Mouse (Mus musculus): ENCODE results near the gene Lgals9. TPM values are rescaled to one million over a fixed set of nuclear protein-coding genes. Genes with fewer than 3 reads are reported as not detected.

Gene Lgals9
- polyA plus RNA-seq, 1 experiment: 10.7 TPM

DNA sequence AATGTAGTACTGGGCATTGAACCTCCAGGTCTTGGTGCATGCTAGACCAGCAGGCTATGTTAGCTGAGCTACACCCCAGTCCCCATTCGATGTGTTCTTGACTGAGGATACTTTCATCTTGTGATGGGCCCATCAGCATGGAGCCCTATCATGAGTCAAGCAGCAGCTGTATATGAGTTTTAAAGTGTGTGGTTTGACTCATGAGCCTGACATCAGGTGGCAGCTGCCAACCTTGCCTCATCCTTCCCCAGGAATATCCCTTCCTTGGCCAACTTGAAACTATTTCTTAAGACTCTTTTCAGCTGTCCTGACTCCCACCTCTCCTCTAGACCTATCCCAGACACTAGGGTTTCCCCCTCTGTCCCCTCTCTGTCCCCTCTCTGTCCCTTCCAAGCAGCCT lies 41.7 kb downstream of the Lgals9 start:
- Histone ChIP-seq H3K27me3 (ENCODE audit: control insufficient read depth, insufficient read depth, low read length, poor library complexity, severe bottlenecking) (no peaks in the 10 kb centered on the region), H3K9ac (ENCODE audit: low read depth, poor library complexity, severe bottlenecking) (no peak overlapping the region), H3K27ac (ENCODE audit: insufficient read depth, low read length) (no peak overlapping the region), H3K4me1 (ENCODE audit: control insufficient read depth, insufficient read depth, low read length) (no peaks in the 10 kb centered on the region), H3K36me3 (ENCODE audit: control insufficient read depth, insufficient read depth, low read length, poor library complexity, severe bottlenecking) (no peaks in the 10 kb centered on the region), H3K4me3 (ENCODE audit: low read depth, low read length) (no peak overlapping the region), H3K9me3 (replicated peaks; ENCODE audit: control insufficient read depth, insufficient read depth, low read length, poor library complexity, severe bottlenecking) (no peaks in the 10 kb centered on the region)
- TF ChIP-seq EP300 (IDR thresholded peaks at IDR 0.05; ENCODE audit: insufficient read depth, low read depth, low read length) (no peak), POLR2A (IDR thresholded peaks at IDR 0.05; ENCODE audit: insufficient read depth, low read length) (no peak), CTCF (IDR thresholded peaks at IDR 0.05; ENCODE audit: low read depth, low read length) (no peak)

DNA sequence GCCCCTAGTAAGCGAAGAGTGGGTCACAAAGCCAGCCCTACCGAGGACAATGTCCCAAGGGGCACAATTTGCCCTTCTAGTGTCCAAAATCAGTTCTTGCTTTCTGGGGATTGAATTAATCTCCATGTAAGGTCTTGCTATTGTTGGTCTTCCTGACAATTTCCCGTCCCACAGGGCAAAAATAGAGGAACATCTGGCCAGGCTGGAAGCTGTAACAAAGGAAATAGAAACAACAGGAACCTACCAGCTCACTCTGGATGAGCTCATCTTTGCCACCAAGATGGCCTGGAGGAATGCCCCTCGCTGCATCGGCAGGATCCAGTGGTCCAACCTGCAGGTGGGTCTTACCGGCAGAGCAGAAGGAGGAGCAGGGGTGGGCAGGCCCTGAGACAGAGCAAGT lies 49.6 kb downstream of the Lgals9 start:
- Histone ChIP-seq H3K4me3 (ENCODE audit: low read depth, low read length) (no peak overlapping the region), H3K27ac (ENCODE audit: insufficient read depth, low read length) (no peak overlapping the region)
- no peak for TF ChIP-seq CTCF (IDR thresholded peaks at IDR 0.05; ENCODE audit: low read depth, low read length)
- no peak for TF ChIP-seq EP300 (IDR thresholded peaks at IDR 0.05; ENCODE audit: insufficient read depth, low read depth, low read length)
- TF ChIP-seq POLR2A (IDR thresholded peaks at IDR 0.05; ENCODE audit: insufficient read depth, low read length): no peak

DNA sequence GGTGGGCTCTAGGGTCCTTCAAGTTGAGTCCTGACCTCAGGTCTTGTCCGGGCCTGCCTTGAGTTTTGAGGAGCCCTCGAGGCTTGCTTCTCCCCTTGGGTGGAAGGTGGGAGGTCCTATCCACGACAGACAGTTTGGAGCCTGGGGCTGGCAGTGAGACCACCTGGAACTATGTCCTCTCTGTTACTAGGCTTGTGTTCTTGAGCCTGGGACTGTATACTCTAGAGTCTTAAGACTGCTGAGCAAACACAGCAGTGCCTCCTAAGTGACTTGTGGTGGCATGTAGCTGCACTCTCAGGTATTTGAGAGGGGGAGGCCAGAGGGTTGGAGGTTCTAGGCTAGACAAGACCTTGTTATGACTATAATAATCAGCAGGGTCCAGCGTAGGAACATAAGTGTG lies 50.0 kb downstream of the Lgals9 start:
- Histone ChIP-seq H3K9me3 (replicated peaks; ENCODE audit: control insufficient read depth, insufficient read depth, low read length, poor library complexity, severe bottlenecking) (no peaks in the 10 kb centered on the region), H3K4me3 (ENCODE audit: low read depth, low read length) (no peak overlapping the region), H3K36me3 (ENCODE audit: control insufficient read depth, insufficient read depth, low read length, poor library complexity, severe bottlenecking) (no peaks in the 10 kb centered on the region), H3K27me3 (ENCODE audit: control insufficient read depth, insufficient read depth, low read length, poor library complexity, severe bottlenecking) (no peaks in the 10 kb centered on the region), H3K9ac (ENCODE audit: low read depth, poor library complexity, severe bottlenecking) (no peak overlapping the region), H3K4me1 (ENCODE audit: control insufficient read depth, insufficient read depth, low read length) (peaks cover 2% of the 10 kb centered on the region), H3K27ac (ENCODE audit: insufficient read depth, low read length) (no peak overlapping the region)
- TF ChIP-seq EP300 (IDR thresholded peaks at IDR 0.05; ENCODE audit: insufficient read depth, low read depth, low read length) (no peak), CTCF (IDR thresholded peaks at IDR 0.05; ENCODE audit: low read depth, low read length) (no peak), POLR2A (IDR thresholded peaks at IDR 0.05; ENCODE audit: insufficient read depth, low read length) (no peak)

More for the DNA sequence above, 49.6 kb downstream of the Lgals9 start:
- Histone ChIP-seq H3K36me3 (ENCODE audit: control insufficient read depth, insufficient read depth, low read length, poor library complexity, severe bottlenecking) (no peaks in the 10 kb centered on the region), H3K27me3 (ENCODE audit: control insufficient read depth, insufficient read depth, low read length, poor library complexity, severe bottlenecking) (no peaks in the 10 kb centered on the region), H3K4me1 (ENCODE audit: control insufficient read depth, insufficient read depth, low read length) (peaks cover 2% of the 10 kb centered on the region), H3K9ac (ENCODE audit: low read depth, poor library complexity, severe bottlenecking) (no peak overlapping the region), H3K9me3 (replicated peaks; ENCODE audit: control insufficient read depth, insufficient read depth, low read length, poor library complexity, severe bottlenecking) (no peaks in the 10 kb centered on the region)

DNA sequence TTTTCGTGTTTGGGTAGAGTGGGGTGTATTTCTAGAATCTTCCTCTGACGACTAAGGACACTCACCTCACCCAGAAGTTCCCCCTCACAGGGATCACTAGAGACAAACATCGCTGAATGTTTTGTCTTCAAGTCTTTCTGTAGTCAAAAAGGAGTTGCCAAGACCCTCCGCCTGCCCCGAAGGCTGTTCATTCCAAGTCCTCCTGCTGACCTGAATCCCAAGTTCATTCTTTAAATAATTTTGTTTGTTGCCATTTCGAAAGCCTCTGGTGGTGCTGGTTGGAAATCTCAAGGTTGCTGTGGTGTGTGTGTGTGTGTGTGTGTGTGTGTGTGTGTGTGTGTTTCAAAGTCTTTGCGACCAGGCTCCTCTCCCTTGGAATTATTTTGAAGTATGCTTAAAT lies 50.4 kb downstream of the Lgals9 start:
- peaks cover 2% of the 10 kb centered on the region for H3K4me1 ChIP-seq (ENCODE audit: control insufficient read depth, insufficient read depth, low read length)
- H3K36me3 ChIP-seq (ENCODE audit: control insufficient read depth, insufficient read depth, low read length, poor library complexity, severe bottlenecking): no peaks in the 10 kb centered on the region
- no peak overlapping the region for H3K4me3 ChIP-seq (ENCODE audit: low read depth, low read length)
- no peaks in the 10 kb centered on the region for H3K9me3 ChIP-seq (replicated peaks; ENCODE audit: control insufficient read depth, insufficient read depth, low read length, poor library complexity, severe bottlenecking)
- no peak overlapping the region for H3K27ac ChIP-seq (ENCODE audit: insufficient read depth, low read length)
- no peak overlapping the region for H3K9ac ChIP-seq (ENCODE audit: low read depth, poor library complexity, severe bottlenecking)
- H3K27me3 ChIP-seq (ENCODE audit: control insufficient read depth, insufficient read depth, low read length, poor library complexity, severe bottlenecking): no peaks in the 10 kb centered on the region
- TF ChIP-seq EP300 (IDR thresholded peaks at IDR 0.05; ENCODE audit: insufficient read depth, low read depth, low read length) (no peak), CTCF (IDR thresholded peaks at IDR 0.05; ENCODE audit: low read depth, low read length) (no peak), POLR2A (IDR thresholded peaks at IDR 0.05; ENCODE audit: insufficient read depth, low read length) (no peak)

DNA sequence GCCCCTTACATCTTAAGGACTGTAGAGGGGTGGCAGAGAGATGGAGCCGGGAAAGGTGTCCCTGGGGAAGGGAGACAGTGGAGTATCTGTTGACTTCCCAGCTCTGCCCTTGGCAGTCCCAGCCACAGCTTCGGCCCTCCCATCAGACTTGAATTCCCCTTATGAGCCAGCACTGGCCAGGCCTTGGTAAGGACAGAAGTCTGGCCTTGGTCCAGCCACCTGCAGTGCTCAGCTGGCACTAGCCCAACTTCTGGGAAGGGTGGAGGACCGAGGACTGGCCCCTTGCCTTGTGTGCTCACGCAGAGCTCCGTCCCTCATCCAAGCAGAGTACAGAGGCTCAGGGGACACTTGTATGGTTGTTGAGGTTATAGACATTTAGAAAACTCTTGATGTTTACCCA lies 55.4 kb downstream of the Lgals9 start:
- no peak overlapping the region for H3K9ac ChIP-seq (ENCODE audit: low read depth, poor library complexity, severe bottlenecking)
- TF ChIP-seq EP300 (IDR thresholded peaks at IDR 0.05; ENCODE audit: insufficient read depth, low read depth, low read length) (no peak), CTCF (IDR thresholded peaks at IDR 0.05; ENCODE audit: low read depth, low read length) (no peak), POLR2A (IDR thresholded peaks at IDR 0.05; ENCODE audit: insufficient read depth, low read length) (no peak)

DNA sequence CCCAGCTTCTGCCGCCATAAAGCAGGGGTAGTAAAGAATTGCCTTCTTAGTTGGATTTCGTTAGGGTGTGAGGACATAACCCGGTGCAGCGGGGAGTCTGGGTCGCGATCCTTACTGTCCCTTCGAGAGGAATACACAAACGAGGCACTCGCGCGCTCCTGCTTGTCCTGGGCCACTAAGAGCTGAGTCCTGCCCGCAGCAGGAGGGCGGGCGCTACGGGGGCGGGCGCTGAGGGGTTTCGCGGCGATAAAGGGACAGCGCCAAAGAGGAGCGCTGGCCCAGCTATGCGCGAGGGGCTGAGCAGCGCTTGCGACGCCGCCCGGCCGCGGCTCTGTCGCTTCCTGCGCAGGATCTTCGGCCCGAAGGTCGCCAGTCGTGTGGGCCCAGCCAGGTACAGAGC lies 59.8 kb downstream of the Lgals9 start:
- no peak overlapping the region for H3K27ac ChIP-seq (ENCODE audit: insufficient read depth, low read length)
- peak overlapping the region; percentile 42 for H3K9ac ChIP-seq (ENCODE audit: low read depth, poor library complexity, severe bottlenecking)
- peaks cover 3% of the 10 kb centered on the region for H3K4me1 ChIP-seq (ENCODE audit: control insufficient read depth, insufficient read depth, low read length)
- no peak for TF ChIP-seq POLR2A (IDR thresholded peaks at IDR 0.05; ENCODE audit: insufficient read depth, low read length)
- TF ChIP-seq EP300 (IDR thresholded peaks at IDR 0.05; ENCODE audit: insufficient read depth, low read depth, low read length): no peak
- TF ChIP-seq CTCF (IDR thresholded peaks at IDR 0.05; ENCODE audit: low read depth, low read length): no peak
- no peaks in the 10 kb centered on the region for H3K9me3 ChIP-seq (replicated peaks; ENCODE audit: control insufficient read depth, insufficient read depth, low read length, poor library complexity, severe bottlenecking)
- H3K27me3 ChIP-seq (ENCODE audit: control insufficient read depth, insufficient read depth, low read length, poor library complexity, severe bottlenecking): peaks cover 6% of the 10 kb centered on the region
- peak overlapping the region; percentile 55 for H3K4me3 ChIP-seq (ENCODE audit: low read depth, low read length)
- no peaks in the 10 kb centered on the region for H3K36me3 ChIP-seq (ENCODE audit: control insufficient read depth, insufficient read depth, low read length, poor library complexity, severe bottlenecking)

More for the DNA sequence above, 55.4 kb downstream of the Lgals9 start:
- H3K4me1 ChIP-seq (ENCODE audit: control insufficient read depth, insufficient read depth, low read length): peaks cover 2% of the 10 kb centered on the region
- H3K36me3 ChIP-seq (ENCODE audit: control insufficient read depth, insufficient read depth, low read length, poor library complexity, severe bottlenecking): no peaks in the 10 kb centered on the region
- H3K27ac ChIP-seq (ENCODE audit: insufficient read depth, low read length): no peak overlapping the region
- no peak overlapping the region for H3K4me3 ChIP-seq (ENCODE audit: low read depth, low read length)
- peaks cover 5% of the 10 kb centered on the region for H3K27me3 ChIP-seq (ENCODE audit: control insufficient read depth, insufficient read depth, low read length, poor library complexity, severe bottlenecking)
- H3K9me3 ChIP-seq (replicated peaks; ENCODE audit: control insufficient read depth, insufficient read depth, low read length, poor library complexity, severe bottlenecking): no peaks in the 10 kb centered on the region

Measured in ES-Bruce4 (cell line).